20 mouse cellular contexts compared by ENCODE assay signal in the genomic region with DNA sequence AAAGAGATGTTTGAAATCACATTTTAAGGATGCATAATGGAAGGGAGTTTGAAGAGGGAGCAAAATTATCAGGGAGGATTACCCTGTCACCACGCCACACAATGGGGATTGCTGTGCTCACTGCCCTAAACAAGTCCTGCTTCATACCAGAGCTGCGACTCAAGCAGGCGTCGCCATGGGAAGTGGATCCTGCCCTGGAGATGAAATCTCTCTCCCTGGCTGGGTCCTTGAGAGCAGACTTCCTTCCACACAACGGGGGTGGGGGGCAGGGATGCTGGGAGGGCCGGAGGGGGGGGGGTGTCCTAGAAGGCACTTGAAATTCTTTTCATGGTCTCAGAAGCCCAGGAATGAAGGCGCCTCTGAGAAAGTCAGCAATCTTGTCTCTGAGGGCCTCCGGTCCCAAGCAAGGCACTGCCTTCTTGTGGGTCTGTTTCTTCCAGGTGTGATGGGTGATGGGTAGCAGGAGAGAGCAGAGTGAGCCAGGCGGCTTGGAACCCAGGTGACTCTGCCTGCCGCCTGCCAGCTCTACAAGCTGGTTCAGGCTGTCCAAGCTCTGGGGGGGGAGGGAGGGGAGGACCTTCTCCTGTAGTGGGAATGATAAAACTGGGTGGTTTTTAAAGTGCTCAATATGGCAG. TPM values are rescaled to one million over a fixed set of nuclear protein-coding genes. Genes with fewer than 3 reads are reported as not detected.
DNase-seq lines count a peak whose midpoint lies in the region; ATAC-seq and TF ChIP-seq lines count a peak whose summit lies in the region.
"Had no signal": no experiment of that assay in that cellular context is flagged by ENCODE, and none has a peak within 500 bp of the region (broad histone marks: within the 10 kb centered on the region; RNA-seq: fewer than 3 reads in every experiment).

No protein-coding gene starts in this region.

- H3K4me2 ChIP-seq in heart, embryonic 13.5 days: peak overlapping the region; percentile 37
- H3K4me2 ChIP-seq in embryonic facial prominence, embryonic 14.5 days (ENCODE audit: low read depth, low read length): no peak overlapping the region
- peak overlapping the region; percentile 18 for H3K4me2 ChIP-seq in midbrain, postnatal 0 days (ENCODE audit: low read depth, low read length, poor library complexity, severe bottlenecking)
- H3K4me2 ChIP-seq: limb, embryonic 12.5 days; liver, embryonic 13.5 days; neural tube, embryonic 12.5 days had no signal

- no peak for TF ChIP-seq CTCF in midbrain, postnatal 0 days (IDR thresholded peaks at IDR 0.05)

- H3K4me1 ChIP-seq in heart, embryonic 13.5 days: 0 out of 2 replicates have a peak, but pooled peaks cover 9% of the 10 kb centered on the region
- no peaks in the 10 kb centered on the region for H3K4me1 ChIP-seq in embryonic facial prominence, embryonic 14.5 days (ENCODE audit: control insufficient read depth, insufficient read depth, low read length)
- H3K4me1 ChIP-seq in midbrain, postnatal 0 days (ENCODE audit: insufficient read depth, low read length): no peaks in the 10 kb centered on the region
- H3K4me1 ChIP-seq: limb, embryonic 12.5 days; liver, embryonic 13.5 days; neural tube, embryonic 12.5 days had no signal

- H3K4me3 ChIP-seq in heart, embryonic 13.5 days: no peak overlapping the region
- no peak overlapping the region for H3K4me3 ChIP-seq in embryonic facial prominence, embryonic 14.5 days (ENCODE audit: low read depth, low read length)
- H3K4me3 ChIP-seq in midbrain, postnatal 0 days (ENCODE audit: low read depth, low read length): no peak overlapping the region
- H3K4me3 ChIP-seq: heart, embryonic 10.5 days; limb, embryonic 12.5 days; liver, embryonic 13.5 days; neural tube, embryonic 12.5 days had no signal

- H3K9me3 ChIP-seq in heart, embryonic 13.5 days: peaks cover 13% of the 10 kb centered on the region
- peaks cover 5% of the 10 kb centered on the region for H3K9me3 ChIP-seq in embryonic facial prominence, embryonic 14.5 days (ENCODE audit: control insufficient read depth, low read length)
- no peaks in the 10 kb centered on the region for H3K9me3 ChIP-seq in midbrain, postnatal 0 days (ENCODE audit: low read length)
- H3K9me3 ChIP-seq: liver, embryonic 13.5 days; neural tube, embryonic 12.5 days had no signal

- H3K36me3 ChIP-seq in heart, embryonic 13.5 days: no peaks in the 10 kb centered on the region
- no peaks in the 10 kb centered on the region for H3K36me3 ChIP-seq in embryonic facial prominence, embryonic 14.5 days (ENCODE audit: control insufficient read depth, insufficient read depth, low read length)
- H3K36me3 ChIP-seq in midbrain, postnatal 0 days (ENCODE audit: insufficient read depth, low read length): no peaks in the 10 kb centered on the region
- H3K36me3 ChIP-seq: heart, embryonic 10.5 days; limb, embryonic 12.5 days; liver, embryonic 13.5 days; neural tube, embryonic 12.5 days had no signal

- no peak overlapping the region for H3K27ac ChIP-seq in heart, embryonic 13.5 days (replicated peaks)
- H3K27ac ChIP-seq in embryonic facial prominence, embryonic 14.5 days (replicated peaks; ENCODE audit: low read depth, low read length): no peak overlapping the region
- no peak overlapping the region for H3K27ac ChIP-seq in midbrain, postnatal 0 days (ENCODE audit: low read depth, low read length)
- H3K27ac ChIP-seq: heart, embryonic 10.5 days; limb, embryonic 12.5 days; liver, embryonic 13.5 days; macrophage; neural tube, embryonic 12.5 days had no signal

- DNase-seq in heart, adult 11 months: no peak
- DNase-seq in NIH3T3 (ENCODE audit: low read depth): peak; percentile 62
- DNase-seq in embryonic facial prominence, embryonic 14.5 days (ENCODE audit: low spot score): peak; percentile 33
- no peak for DNase-seq in midbrain, postnatal 0 days (ENCODE audit: low spot score)
- no peak for DNase-seq in retina, postnatal 1 day
- DNase-seq: cerebellum, postnatal 14 days; gastrocnemius, postnatal 36 days; kidney, postnatal 4 days; liver, embryonic 13.5 days; right cerebral cortex, postnatal 25 days had no signal

- peaks cover 30% of the 10 kb centered on the region for H3K27me3 ChIP-seq in heart, embryonic 13.5 days (replicated peaks)
- no peaks in the 10 kb centered on the region for H3K27me3 ChIP-seq in embryonic facial prominence, embryonic 14.5 days (replicated peaks; ENCODE audit: control insufficient read depth, insufficient read depth, low read length)
- H3K27me3 ChIP-seq in midbrain, postnatal 0 days (ENCODE audit: insufficient read depth, low read length): no peaks in the 10 kb centered on the region

- no peak overlapping the region for H3K9ac ChIP-seq in heart, embryonic 13.5 days
- H3K9ac ChIP-seq in embryonic facial prominence, embryonic 14.5 days (ENCODE audit: low read depth, low read length): no peak overlapping the region
- H3K9ac ChIP-seq in midbrain, postnatal 0 days (replicated peaks; ENCODE audit: low read length, poor library complexity, severe bottlenecking): no peak overlapping the region
- H3K9ac ChIP-seq: limb, embryonic 12.5 days; liver, embryonic 13.5 days; neural tube, embryonic 12.5 days had no signal

- no peak for ATAC-seq in heart, embryonic 13.5 days (ENCODE audit: extremely low read depth, insufficient number of reproducible peaks, low FRiP score, low TSS enrichment)
- ATAC-seq in embryonic facial prominence, embryonic 14.5 days (ENCODE audit: low read depth): peak; percentile 76; the same call in 1 of the 2 replicates
- ATAC-seq in midbrain, postnatal 0 days (ENCODE audit: low FRiP score): no peak
- ATAC-seq in inflammation-experienced regulatory T-cells, adult 6 months: no peak

- WGBS in heart, embryonic 13.5 days: 20% methylated on average over 10 of the region's 10 CpGs
- WGBS in embryonic facial prominence, embryonic 14.5 days: 30% methylated on average over 10 of the region's 10 CpGs
- 19% methylated on average over 10 of the region's 10 CpGs for WGBS in midbrain, postnatal 0 days

RNA-seq across cellular contexts. Expression of a gene that starts 51.7 kb away (rescaled TPM):
- not detected in 2 replicates for polyA plus RNA-seq in heart, embryonic 13.5 days (2015; fragmentation: Nextera tagmentation; extraction: Ambion mirVana)
- polyA plus RNA-seq in embryonic facial prominence, embryonic 14.5 days (2014; fragmentation: Nextera tagmentation; extraction: Ambion mirVana): 1.6 and 1.7 TPM in 2 replicates
- not detected in 2 replicates for total RNA-seq in midbrain, postnatal 0 days (2014; rRNA removed)
- polyA plus RNA-seq in midbrain, postnatal 0 days (2015; fragmentation: Nextera tagmentation; extraction: Ambion mirVana): not detected in 2 replicates
- polyA plus RNA-seq in inflammation-experienced regulatory T-cells, adult 6 months (2017; shearing (Covaris generic)): not detected
- total RNA-seq: gastrocnemius, postnatal 36 days; hematopoietic stem cell, adult 5-6 weeks; layer of hippocampus, postnatal 10 days; monocyte, adult 5-6 weeks had no signal
- polyA plus RNA-seq: kidney, embryonic 14.5 days; limb, embryonic 12.5 days; liver, embryonic 13.5 days; macrophage; neural tube, embryonic 12.5 days had no signal

Comparison
In these comparisons a context has a peak if more than half of its experiments do, and no peak if none do; other contexts are left out.
1. DNase-seq: peak in NIH3T3 (single experiment) and embryonic facial prominence, embryonic 14.5 days (single experiment); none in heart, adult 11 months (single experiment), midbrain, postnatal 0 days (single experiment) and retina, postnatal 1 day (single experiment).